Mouse (Mus musculus): ENCODE data around the gene Tk1.
"Not testable (repeated sequence)": the region's sequence is repeated elsewhere in the genome, so short reads cannot be mapped to it uniquely, and the experiment has no call there.

The Tk1 gene

GRCm38 (mm10) chr11:117845651-117846050 is 19.8 kb upstream of the Tk1 start:
- no peak for DNase-seq

GRCm38 (mm10) chr11:117844997-117845396 is 19.1 kb upstream of the Tk1 start:
- no peak for DNase-seq

- no peak for DNase-seq
Observed at GRCm38 (mm10) chr11:117843434-117843833, 17.5 kb upstream of the Tk1 start.

- no peak for DNase-seq
Observed at GRCm38 (mm10) chr11:117840910-117841309, 15.0 kb upstream of the Tk1 start.

- DNase-seq = no peak
Observed at GRCm38 (mm10) chr11:117839021-117839420, 13.1 kb upstream of the Tk1 start.

GRCm38 (mm10) chr11:117838572-117838971 is 12.7 kb upstream of the Tk1 start:
- DNase-seq = no peak

- peak; percentile 49 for DNase-seq
Observed at GRCm38 (mm10) chr11:117836306-117836705, 10.4 kb upstream of the Tk1 start.

GRCm38 (mm10) chr11:117834086-117834485 is 8.2 kb upstream of the Tk1 start:
- no peak for DNase-seq

GRCm38 (mm10) chr11:117833509-117833908 is 7.6 kb upstream of the Tk1 start:
- not testable (repeated sequence) for DNase-seq

- DNase-seq = peak; percentile 71
Observed at GRCm38 (mm10) chr11:117832086-117832969, 6.4 kb upstream of the Tk1 start.

GRCm38 (mm10) chr11:117830401-117830800 is 4.5 kb upstream of the Tk1 start:
- DNase-seq = no peak

GRCm38 (mm10) chr11:117829671-117830215 is 3.9 kb upstream of the Tk1 start:
- DNase-seq = no peak

GRCm38 (mm10) chr11:117828888-117829604 is 3.2 kb upstream of the Tk1 start:
- no peak for DNase-seq

- no peak for DNase-seq
Observed at GRCm38 (mm10) chr11:117828149-117828887, 2.4 kb upstream of the Tk1 start.

GRCm38 (mm10) chr11:117827386-117827785 is 1.5 kb upstream of the Tk1 start:
- DNase-seq = no peak

GRCm38 (mm10) chr11:117826916-117827315 is 1.0 kb upstream of the Tk1 start:
- DNase-seq = no peak

GRCm38 (mm10) chr11:117826164-117826563 is 272 bp upstream of the Tk1 start:
- no peak for DNase-seq

GRCm38 (mm10) chr11:117824060-117824969 is 1.6 kb downstream of the Tk1 start:
- DNase-seq = peak; percentile 78

GRCm38 (mm10) chr11:117823411-117823810 is 2.5 kb downstream of the Tk1 start:
- DNase-seq = no peak

GRCm38 (mm10) chr11:117822728-117823241 is 3.1 kb downstream of the Tk1 start:
- no peak for DNase-seq

- DNase-seq = no peak
Observed at GRCm38 (mm10) chr11:117821868-117822267, 4.0 kb downstream of the Tk1 start.

- no peak for DNase-seq
Observed at GRCm38 (mm10) chr11:117820173-117820572, 5.7 kb downstream of the Tk1 start.

All from right cerebral cortex, postnatal 25 days (tissue).